Mouse (Mus musculus): ENCODE data around the gene Slc2a9. TPM values are rescaled to one million over a fixed set of nuclear protein-coding genes. Genes with fewer than 3 reads are reported as not detected.
A peak's percentile ranks its signal among the peaks of the same experiment; 100 is the strongest.

Slc2a9 gene
- total and polyA plus RNA-seq, 3 experiments: 1.3 to 1.6 (median 1.6) TPM

- intact Hi-C loops (cut with DNase I): no loop called here
- Histone ChIP-seq H3K27me3 (ENCODE audit: control insufficient read depth, insufficient read depth, low read length) (no peaks in the 10 kb centered on the region), H3K9ac (ENCODE audit: low read depth, low read length) (no peak overlapping the region), H3K36me3 (ENCODE audit: control insufficient read depth, insufficient read depth, low read length) (no peaks in the 10 kb centered on the region), H3K79me2 (replicated peaks; ENCODE audit: control insufficient read depth, insufficient read depth, low read length) (no peaks in the 10 kb centered on the region), H3K4me3 (no peak overlapping the region), H3K4me1 (ENCODE audit: control insufficient read depth, insufficient read depth, low read length) (no peaks in the 10 kb centered on the region), H3K27ac (no peak overlapping the region)
- TF ChIP-seq EP300 (IDR thresholded peaks at IDR 0.05; ENCODE audit: insufficient read depth, low read depth, low read length) (no peak), POLR2A (IDR thresholded peaks at IDR 0.05; ENCODE audit: insufficient read depth, low read depth, low read length) (no peak), CTCF (IDR thresholded peaks at IDR 0.05) (no peak)
- DNase-seq: no peak
- 61% methylated on average over 4 of the region's 4 CpGs for WGBS
These were observed 80.5 kb downstream of the Slc2a9 start for GRCm38 (mm10) chr5:38422426-38422825.

- intact Hi-C loops (cut with DNase I): no loop called here
- no peak for TF ChIP-seq POLR2A (IDR thresholded peaks at IDR 0.05; ENCODE audit: insufficient read depth, low read depth, low read length)
- no peak for TF ChIP-seq CTCF (IDR thresholded peaks at IDR 0.05)
- TF ChIP-seq EP300 (IDR thresholded peaks at IDR 0.05; ENCODE audit: insufficient read depth, low read depth, low read length): no peak
- H3K27ac ChIP-seq: no peak overlapping the region
- H3K4me3 ChIP-seq: no peak overlapping the region
- DNase-seq: no peak
- no peaks in the 10 kb centered on the region for H3K27me3 ChIP-seq (ENCODE audit: control insufficient read depth, insufficient read depth, low read length)
- H3K36me3 ChIP-seq (ENCODE audit: control insufficient read depth, insufficient read depth, low read length): no peaks in the 10 kb centered on the region
- H3K9ac ChIP-seq (ENCODE audit: low read depth, low read length): no peak overlapping the region
- H3K4me1 ChIP-seq (ENCODE audit: control insufficient read depth, insufficient read depth, low read length): no peaks in the 10 kb centered on the region
- 85% methylated on average over 6 of the region's 6 CpGs for WGBS
- H3K79me2 ChIP-seq (replicated peaks; ENCODE audit: control insufficient read depth, insufficient read depth, low read length): no peaks in the 10 kb centered on the region
These were observed 84.1 kb downstream of the Slc2a9 start for GRCm38 (mm10) chr5:38418799-38419198.

DNA sequence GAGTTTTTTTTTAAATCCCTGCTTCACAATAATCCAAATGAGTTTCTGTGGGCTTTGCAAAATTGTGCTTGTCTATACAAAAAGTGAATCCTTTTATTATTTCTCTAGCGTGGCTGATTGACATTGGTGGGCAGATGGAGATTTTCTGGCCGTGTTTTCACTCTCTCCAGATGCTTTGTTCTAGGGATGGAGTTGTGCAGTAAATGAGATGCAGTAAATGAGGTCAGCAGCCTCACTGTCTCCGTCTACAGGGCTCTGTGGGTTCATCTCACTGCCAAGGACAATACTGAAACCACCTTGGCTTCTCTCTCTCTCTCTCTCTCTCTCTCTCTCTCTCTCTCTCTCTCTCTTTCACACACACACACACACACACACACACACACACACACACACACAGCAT, 99.3 kb downstream of the Slc2a9 start:
- Histone ChIP-seq H3K4me3 (no peak overlapping the region), H3K27me3 (ENCODE audit: control insufficient read depth, insufficient read depth, low read length) (no peaks in the 10 kb centered on the region), H3K36me3 (ENCODE audit: control insufficient read depth, insufficient read depth, low read length) (no peaks in the 10 kb centered on the region), H3K79me2 (replicated peaks; ENCODE audit: control insufficient read depth, insufficient read depth, low read length) (no peaks in the 10 kb centered on the region), H3K4me1 (ENCODE audit: control insufficient read depth, insufficient read depth, low read length) (no peaks in the 10 kb centered on the region), H3K27ac (no peak overlapping the region), H3K9ac (ENCODE audit: low read depth, low read length) (no peak overlapping the region)
- intact Hi-C loops (cut with DNase I): no loop called here
- TF ChIP-seq CTCF (IDR thresholded peaks at IDR 0.05) (no peak), POLR2A (IDR thresholded peaks at IDR 0.05; ENCODE audit: insufficient read depth, low read depth, low read length) (no peak), EP300 (IDR thresholded peaks at IDR 0.05; ENCODE audit: insufficient read depth, low read depth, low read length) (no peak)
- no peak for DNase-seq
- 63% methylated on average over 3 of the region's 3 CpGs for WGBS

DNA sequence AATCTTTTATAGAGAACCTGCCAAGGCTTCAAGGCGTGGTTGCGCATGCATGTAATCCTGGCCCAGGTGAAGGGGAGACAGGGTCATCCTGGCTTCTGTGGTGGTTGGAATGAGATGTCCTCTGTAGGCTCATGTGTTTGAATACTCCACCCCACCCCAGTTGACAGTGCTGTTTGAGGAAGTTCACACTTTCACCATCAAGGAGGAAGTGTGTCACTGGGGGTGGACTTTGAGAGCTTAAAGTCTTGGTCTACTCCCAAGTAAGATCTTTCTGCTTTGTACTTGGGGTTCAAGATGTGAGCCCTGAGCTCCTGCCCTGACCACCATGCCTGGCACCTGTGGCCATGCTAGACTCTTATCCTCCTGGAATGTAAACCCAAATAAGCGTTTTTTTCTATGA, 100.7 kb downstream of the Slc2a9 start:
- intact Hi-C loops (cut with DNase I): no loop called here
- Histone ChIP-seq H3K36me3 (ENCODE audit: control insufficient read depth, insufficient read depth, low read length) (no peaks in the 10 kb centered on the region), H3K9ac (ENCODE audit: low read depth, low read length) (no peak overlapping the region), H3K27ac (no peak overlapping the region), H3K4me1 (ENCODE audit: control insufficient read depth, insufficient read depth, low read length) (no peaks in the 10 kb centered on the region), H3K4me3 (no peak overlapping the region), H3K27me3 (ENCODE audit: control insufficient read depth, insufficient read depth, low read length) (no peaks in the 10 kb centered on the region), H3K79me2 (replicated peaks; ENCODE audit: control insufficient read depth, insufficient read depth, low read length) (no peaks in the 10 kb centered on the region)
- 86% methylated on average over 3 of the region's 3 CpGs for WGBS
- peak in 1 of 2 experiments; percentile 3 for DNase-seq
- TF ChIP-seq POLR2A (IDR thresholded peaks at IDR 0.05; ENCODE audit: insufficient read depth, low read depth, low read length) (no peak), CTCF (IDR thresholded peaks at IDR 0.05) (no peak), EP300 (IDR thresholded peaks at IDR 0.05; ENCODE audit: insufficient read depth, low read depth, low read length) (no peak)

- Histone ChIP-seq H3K4me1 (ENCODE audit: control insufficient read depth, insufficient read depth, low read length) (no peaks in the 10 kb centered on the region), H3K79me2 (replicated peaks; ENCODE audit: control insufficient read depth, insufficient read depth, low read length) (no peaks in the 10 kb centered on the region), H3K27ac (no peak overlapping the region), H3K27me3 (ENCODE audit: control insufficient read depth, insufficient read depth, low read length) (no peaks in the 10 kb centered on the region), H3K9ac (ENCODE audit: low read depth, low read length) (no peak overlapping the region), H3K4me3 (no peak overlapping the region), H3K36me3 (ENCODE audit: control insufficient read depth, insufficient read depth, low read length) (no peaks in the 10 kb centered on the region)
- TF ChIP-seq EP300 (IDR thresholded peaks at IDR 0.05; ENCODE audit: insufficient read depth, low read depth, low read length) (no peak), POLR2A (IDR thresholded peaks at IDR 0.05; ENCODE audit: insufficient read depth, low read depth, low read length) (no peak), CTCF (IDR thresholded peaks at IDR 0.05) (no peak)
- intact Hi-C loops (cut with DNase I): no loop called here
- 46% methylated on average over 2 of the region's 2 CpGs for WGBS
- no peak for DNase-seq
These were observed 114.1 kb downstream of the Slc2a9 start for GRCm38 (mm10) chr5:38388857-38389256.

DNA sequence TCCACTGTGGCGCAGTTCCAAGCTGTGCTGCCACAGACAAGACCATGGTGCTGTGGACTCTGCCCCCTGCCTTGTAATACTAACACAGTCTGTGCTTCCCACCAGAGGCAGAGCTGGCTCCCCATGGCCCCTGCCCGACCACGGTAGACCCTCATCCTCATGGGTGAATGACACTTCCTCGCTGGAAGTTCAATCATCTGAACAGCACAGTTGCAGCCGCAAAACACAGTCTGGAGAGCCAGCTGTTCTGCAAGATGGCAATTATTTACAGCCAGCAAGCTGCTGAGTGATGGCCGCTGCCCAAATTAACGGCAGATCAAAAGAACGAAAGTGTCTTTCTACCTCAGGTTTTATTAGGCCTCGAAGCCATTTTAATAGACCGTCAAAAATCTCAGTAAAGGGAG, 114.5 kb downstream of the Slc2a9 start:
- WGBS: 70% methylated on average over 10 of the region's 10 CpGs
- H3K4me1 ChIP-seq (ENCODE audit: control insufficient read depth, insufficient read depth, low read length): no peaks in the 10 kb centered on the region
- H3K9ac ChIP-seq (ENCODE audit: low read depth, low read length): no peak overlapping the region
- no peaks in the 10 kb centered on the region for H3K36me3 ChIP-seq (ENCODE audit: control insufficient read depth, insufficient read depth, low read length)
- DNase-seq: no peak
- no peak overlapping the region for H3K27ac ChIP-seq
- TF ChIP-seq CTCF (IDR thresholded peaks at IDR 0.05) (no peak), POLR2A (IDR thresholded peaks at IDR 0.05; ENCODE audit: insufficient read depth, low read depth, low read length) (no peak), EP300 (IDR thresholded peaks at IDR 0.05; ENCODE audit: insufficient read depth, low read depth, low read length) (no peak)
- H3K4me3 ChIP-seq: no peak overlapping the region
- intact Hi-C loops (cut with DNase I): no loop called here
- H3K79me2 ChIP-seq (replicated peaks; ENCODE audit: control insufficient read depth, insufficient read depth, low read length): no peaks in the 10 kb centered on the region
- no peaks in the 10 kb centered on the region for H3K27me3 ChIP-seq (ENCODE audit: control insufficient read depth, insufficient read depth, low read length)

Measured in heart, adult 2 months (tissue).